Mouse (Mus musculus): ENCODE measurements around the gene Necab2.

GRCm38 (mm10) chr8:119511722-119512121 is 65.2 kb downstream of the Necab2 start:
- no peak for TF ChIP-seq CTCF (IDR thresholded peaks at IDR 0.05; ENCODE audit: extremely low read depth, insufficient read length, insufficient replicate concordance, low read depth, low read length)
- no peak for TF ChIP-seq POLR2A (IDR thresholded peaks at IDR 0.05; ENCODE audit: low read depth, low read length)

Data from small intestine, adult 2 months (tissue).